Mouse (Mus musculus): ENCODE measurements around the gene B4galt3. TPM values are rescaled to one million over a fixed set of nuclear protein-coding genes. Genes with fewer than 3 reads are reported as not detected.

B4galt3 gene
- 21.9 and 23.5 TPM in 2 replicates for polyA plus RNA-seq (2015; fragmentation: Nextera tagmentation; extraction: Ambion mirVana)

DNA sequence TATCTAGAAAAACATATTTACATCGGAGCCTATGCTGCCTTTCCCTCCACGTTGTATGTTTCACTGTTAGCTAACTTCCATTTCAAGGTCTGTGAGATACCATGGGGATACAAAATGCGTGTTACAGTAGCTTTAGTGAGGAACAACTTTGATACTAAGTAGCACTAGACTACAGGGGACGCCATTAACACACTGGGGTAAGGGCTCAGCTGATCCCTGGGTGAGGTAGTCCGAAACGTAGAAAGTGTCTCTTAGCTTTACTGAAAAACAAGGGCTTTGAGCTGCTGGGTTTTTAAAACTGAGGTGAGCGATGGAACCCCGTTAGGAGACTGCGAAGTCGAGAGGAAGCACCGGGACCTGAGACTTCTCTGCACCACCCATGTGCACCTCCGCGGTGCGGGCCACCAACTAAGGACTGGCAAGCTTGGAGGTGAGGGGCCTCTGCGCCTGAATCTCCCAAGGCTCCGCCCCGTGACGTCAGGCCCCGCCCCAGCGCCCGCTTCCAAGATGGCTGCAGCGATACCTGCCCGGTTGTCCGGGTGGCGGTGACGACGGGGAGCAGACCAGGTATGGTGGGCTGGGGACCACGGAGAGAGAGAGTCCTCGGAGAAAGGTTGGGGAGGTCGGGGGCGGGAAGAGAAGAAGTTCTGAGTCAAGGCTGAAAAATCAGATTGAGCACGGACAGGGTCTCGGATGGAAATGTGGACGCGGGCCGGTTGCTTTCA, at the start of gene B4galt3:
Gene B4galt3 (plus strand): TSS at position 481 of the 725 bp plus-strand sequence.
- H3K9ac ChIP-seq, result peak within 1 kb of the TSS; percentile 77
- peak within 1 kb of the TSS; percentile 88 for H3K4me2 ChIP-seq
- peak within 1 kb of the TSS; percentile 82 for H3K4me3 ChIP-seq (replicated peaks)
- H3K9me3 ChIP-seq (replicated peaks), result no peaks in the 10 kb centered on the region
- H3K36me3 ChIP-seq (replicated peaks), result peaks cover 35% of the 10 kb centered on the region
- WGBS (ENCODE audit: insufficient replicate concordance), result 4% methylated on average over 36 of the region's 36 CpGs
- peak within 1 kb of the TSS; percentile 87 for H3K27ac ChIP-seq (replicated peaks)
- peak; percentile 92 for ATAC-seq (ENCODE audit: insufficient read depth)
- H3K27me3 ChIP-seq, result no peaks in the 10 kb centered on the region
- H3K4me1 ChIP-seq (replicated peaks), result peaks cover 53% of the 10 kb centered on the region

DNA sequence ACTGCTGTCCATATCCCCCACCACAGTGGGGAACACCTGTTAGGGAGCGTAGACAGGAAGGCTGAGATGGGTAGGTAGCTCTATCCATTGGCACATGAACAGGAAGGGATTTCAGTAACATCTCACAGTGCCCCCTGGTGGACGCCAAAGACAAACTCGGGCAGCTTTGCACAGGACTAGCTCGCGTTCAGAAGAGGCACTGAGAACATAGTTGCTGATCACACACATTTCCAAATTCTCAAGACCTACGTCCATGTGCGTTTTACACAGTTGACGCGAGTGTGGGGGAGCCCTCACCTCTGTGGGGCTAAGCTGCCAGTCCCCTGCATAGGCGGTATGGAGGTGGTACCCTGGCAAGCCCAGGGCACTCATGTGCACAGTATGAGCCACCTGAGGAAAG, 49.3 kb upstream of the B4galt3 start:
- H3K27ac ChIP-seq (replicated peaks), result peak overlapping the region; percentile 61
- H3K9ac ChIP-seq, result peak overlapping the region; percentile 52; the same call in 1 of the 2 replicates
- no peak for ATAC-seq (ENCODE audit: insufficient read depth)

DNA sequence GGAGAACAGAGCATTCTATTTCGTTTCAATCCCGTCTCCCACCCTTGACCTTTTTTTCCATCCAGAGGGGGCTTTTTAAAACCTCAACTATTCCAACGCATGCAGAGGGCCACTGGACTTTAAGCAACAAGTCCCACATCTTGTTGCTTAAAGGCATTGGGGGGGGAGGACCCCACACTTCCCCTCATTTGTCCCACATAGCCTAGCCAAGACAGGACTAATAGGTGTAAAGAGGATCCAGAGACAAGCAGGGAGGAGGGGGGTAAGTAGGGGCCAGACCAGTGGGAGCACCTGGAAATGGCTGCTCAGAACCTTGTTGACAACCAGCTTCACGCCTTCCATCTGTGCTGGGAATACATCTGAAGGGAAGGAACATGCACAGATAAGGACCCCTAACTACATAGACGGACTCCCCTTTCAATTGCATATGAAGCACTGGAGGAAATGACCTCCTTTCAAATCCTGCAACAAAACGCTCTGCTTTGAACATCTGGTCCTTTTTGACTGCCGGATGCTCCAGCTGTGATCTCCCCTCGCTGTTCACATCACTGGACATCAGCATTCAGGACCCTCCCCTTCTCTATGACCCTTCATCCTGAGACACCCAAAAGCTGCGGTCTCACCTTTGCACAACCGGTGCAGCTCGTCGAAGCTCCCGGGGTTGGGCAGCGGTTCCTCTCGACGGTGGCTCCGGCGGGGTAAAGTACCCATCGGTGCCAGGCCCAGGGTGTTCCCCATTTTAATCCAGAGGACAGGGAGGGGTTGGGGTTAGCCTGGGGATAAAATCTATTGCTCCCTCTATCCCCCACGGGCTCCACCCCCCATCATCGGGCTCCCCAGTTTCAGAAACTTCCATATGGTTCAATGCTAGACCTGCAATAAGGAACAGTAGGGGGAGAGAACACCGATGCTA, 48.6 kb upstream of the B4galt3 start:
- H3K27me3 ChIP-seq, result no peaks in the 10 kb centered on the region
- H3K9ac ChIP-seq, result peak overlapping the region; percentile 52
- peak overlapping the region; percentile 61 for H3K27ac ChIP-seq (replicated peaks)
- peak overlapping the region; percentile 90 for H3K4me2 ChIP-seq
- peaks cover 28% of the 10 kb centered on the region for H3K4me1 ChIP-seq (replicated peaks)
- H3K9me3 ChIP-seq (replicated peaks), result no peaks in the 10 kb centered on the region
- peaks cover 26% of the 10 kb centered on the region for H3K36me3 ChIP-seq (replicated peaks)
- no peak for ATAC-seq (ENCODE audit: insufficient read depth)
- peak overlapping the region; percentile 69 for H3K4me3 ChIP-seq (replicated peaks)
- 6% methylated on average over 22 of the region's 22 CpGs for WGBS (ENCODE audit: insufficient replicate concordance)

More for the DNA sequence above, 49.3 kb upstream of the B4galt3 start:
- Histone ChIP-seq H3K4me2 (peak overlapping the region; percentile 90), H3K36me3 (replicated peaks) (peaks cover 26% of the 10 kb centered on the region), H3K9me3 (replicated peaks) (no peaks in the 10 kb centered on the region), H3K4me3 (replicated peaks) (peak overlapping the region; percentile 69), H3K4me1 (replicated peaks) (peaks cover 34% of the 10 kb centered on the region), H3K27me3 (no peaks in the 10 kb centered on the region)
- 8% methylated on average over 10 of the region's 10 CpGs for WGBS (ENCODE audit: insufficient replicate concordance)

DNA sequence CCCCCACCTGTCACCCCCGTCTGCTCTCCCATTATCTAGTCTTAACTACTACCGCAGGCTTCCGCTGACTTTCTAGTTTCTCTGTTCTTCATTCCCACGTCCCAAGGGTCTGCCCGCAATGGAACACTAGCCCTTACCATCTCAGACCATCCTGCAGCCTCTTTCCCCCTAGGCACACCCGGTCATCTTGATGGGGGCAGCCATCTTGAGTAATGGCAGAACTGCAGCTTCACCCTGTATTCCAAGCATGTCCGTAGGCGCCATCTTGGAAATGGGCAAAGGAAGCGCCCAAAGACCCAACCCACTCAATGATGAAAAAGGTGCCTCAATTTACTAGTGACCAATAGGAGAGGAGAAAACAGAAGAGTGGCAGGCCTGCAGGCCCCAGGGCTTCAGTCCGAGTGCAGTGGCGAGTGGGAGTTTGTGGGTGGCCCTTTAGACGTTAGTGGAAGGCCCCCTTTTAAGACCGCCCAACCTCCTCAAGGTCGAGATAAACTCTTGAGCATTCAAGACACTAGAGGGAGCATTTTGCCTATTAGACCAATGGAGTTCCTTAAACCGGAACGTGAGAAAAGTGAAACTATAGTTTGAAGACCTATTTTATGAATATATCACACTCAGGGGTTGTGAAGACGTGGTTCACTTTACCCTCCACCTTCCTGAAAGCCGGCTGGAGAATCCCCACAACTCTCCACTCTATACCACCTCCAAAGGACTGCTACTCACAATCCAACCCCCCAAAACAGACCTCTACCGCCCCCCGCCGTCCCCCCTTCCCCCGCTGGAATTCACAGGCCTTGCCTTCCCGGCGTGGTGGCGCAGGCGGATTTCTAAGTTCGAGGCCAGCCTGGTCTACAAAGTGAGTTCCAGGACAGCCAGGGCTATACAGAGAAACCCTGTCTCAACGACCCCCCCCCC, 47.6 kb upstream of the B4galt3 start, which contains the start of gene Tomm40l:
Gene Tomm40l (minus strand): TSS at position 277 of the 918 bp plus-strand sequence.
- H3K4me2 ChIP-seq, result peak within 1 kb of the TSS; percentile 90
- H3K4me1 ChIP-seq (replicated peaks), result peaks cover 25% of the 10 kb centered on the region
- no peaks in the 10 kb centered on the region for H3K27me3 ChIP-seq
- no peaks in the 10 kb centered on the region for H3K9me3 ChIP-seq (replicated peaks)
- peaks cover 26% of the 10 kb centered on the region for H3K36me3 ChIP-seq (replicated peaks)
- H3K27ac ChIP-seq (replicated peaks), result peak within 1 kb of the TSS; percentile 87
- ATAC-seq (ENCODE audit: insufficient read depth), result peak; percentile 93
- WGBS (ENCODE audit: insufficient replicate concordance), result 2% methylated on average over 28 of the region's 28 CpGs
- H3K9ac ChIP-seq, result peak within 1 kb of the TSS; percentile 59
- peak within 1 kb of the TSS; percentile 69 for H3K4me3 ChIP-seq (replicated peaks)

DNA sequence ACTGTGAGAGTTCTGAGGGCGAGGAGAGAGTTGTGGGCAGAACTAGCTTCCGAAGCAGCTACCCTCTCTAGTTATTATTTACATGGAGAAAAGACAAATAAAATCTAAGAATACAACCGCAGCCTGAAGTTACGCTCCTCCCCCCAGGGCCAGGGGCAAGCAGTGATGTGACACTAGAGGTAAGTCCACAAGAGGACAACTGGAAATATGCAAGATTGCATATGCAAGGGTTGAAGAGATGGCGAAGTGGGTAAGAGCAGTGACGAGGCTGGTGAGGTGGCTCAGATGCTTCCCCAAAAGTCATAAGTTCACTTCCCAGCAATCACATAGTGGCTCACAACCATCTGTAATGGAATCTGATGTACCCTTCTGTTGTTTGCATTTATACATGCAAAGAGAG, 47.0 kb upstream of the B4galt3 start:
- WGBS (ENCODE audit: insufficient replicate concordance), result 54% methylated on average over 6 of the region's 6 CpGs
- no peak for ATAC-seq (ENCODE audit: insufficient read depth)
- Histone ChIP-seq H3K4me2 (peak overlapping the region; percentile 90), H3K9ac (peak overlapping the region; percentile 59), H3K27ac (replicated peaks) (peak overlapping the region; percentile 87), H3K4me3 (replicated peaks) (peak overlapping the region; percentile 69), H3K9me3 (replicated peaks) (no peaks in the 10 kb centered on the region), H3K4me1 (replicated peaks) (peaks cover 25% of the 10 kb centered on the region), H3K27me3 (no peaks in the 10 kb centered on the region), H3K36me3 (replicated peaks) (peaks cover 21% of the 10 kb centered on the region)

DNA sequence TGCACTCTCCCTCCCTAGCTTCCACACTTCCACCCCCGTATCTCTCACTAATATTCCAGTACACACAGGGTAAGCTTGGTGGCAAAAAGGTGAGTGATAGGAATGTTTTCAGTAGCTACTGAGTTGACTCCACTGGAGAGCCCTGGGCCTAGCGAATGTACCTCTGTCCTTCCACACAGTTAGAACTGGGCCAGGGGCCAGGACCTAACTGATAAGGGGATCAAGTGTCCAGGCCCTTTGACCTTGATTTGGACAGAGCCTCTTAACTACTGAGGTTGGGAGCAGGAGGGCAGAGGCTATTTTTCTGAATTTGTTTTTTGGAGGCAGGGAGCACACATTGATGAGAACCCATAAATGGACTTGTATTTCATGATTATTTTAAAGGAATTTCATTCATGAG, 46.3 kb upstream of the B4galt3 start:
- no peaks in the 10 kb centered on the region for H3K9me3 ChIP-seq (replicated peaks)
- peaks cover 17% of the 10 kb centered on the region for H3K36me3 ChIP-seq (replicated peaks)
- WGBS (ENCODE audit: insufficient replicate concordance), result 79% methylated on average over 2 of the region's 2 CpGs
- H3K4me2 ChIP-seq, result no peak overlapping the region; the same call in 1 of the 2 replicates
- peak overlapping the region; percentile 87 for H3K27ac ChIP-seq (replicated peaks)
- H3K9ac ChIP-seq, result no peak overlapping the region
- peaks cover 25% of the 10 kb centered on the region for H3K4me1 ChIP-seq (replicated peaks)
- H3K27me3 ChIP-seq, result no peaks in the 10 kb centered on the region
- ATAC-seq (ENCODE audit: insufficient read depth), result peak; percentile 21
- no peak overlapping the region for H3K4me3 ChIP-seq (replicated peaks)

DNA sequence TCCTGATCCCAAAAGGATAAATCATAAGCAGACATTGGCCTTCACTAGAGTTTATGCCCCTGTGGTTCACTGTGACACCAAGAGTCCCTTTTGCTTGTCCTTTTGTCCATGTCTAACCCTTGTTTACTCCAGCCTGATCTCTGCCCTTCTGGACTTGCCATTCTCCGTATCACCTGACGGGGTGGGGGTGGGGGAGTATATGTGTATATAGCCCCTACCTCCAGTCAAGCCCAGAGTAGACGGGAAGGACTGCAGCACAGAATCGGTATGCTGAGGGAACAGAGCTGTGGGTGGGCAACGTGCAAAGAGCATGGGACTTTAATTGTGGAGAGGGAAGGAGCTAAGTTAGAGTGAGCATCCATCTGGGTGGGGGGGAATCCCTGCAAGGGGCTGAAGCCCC, 45.3 kb upstream of the B4galt3 start, which contains the start of gene Apoa2:
Gene Apoa2 (plus strand): TSS at position 198 of the 400 bp plus-strand sequence.
- H3K27ac ChIP-seq (replicated peaks), result peak within 1 kb of the TSS; percentile 87
- no peaks in the 10 kb centered on the region for H3K9me3 ChIP-seq (replicated peaks)
- H3K4me2 ChIP-seq, result peak within 1 kb of the TSS; percentile 44
- peak within 1 kb of the TSS; percentile 44 for H3K4me3 ChIP-seq (replicated peaks)
- 0 out of 2 replicates have a peak within 1 kb of the TSS, but pooled peaks have one; percentile 25 for H3K9ac ChIP-seq
- ATAC-seq (ENCODE audit: insufficient read depth), result 0 out of 2 replicates have a peak, but pooled peaks have one; percentile 4
- peaks cover 25% of the 10 kb centered on the region for H3K4me1 ChIP-seq (replicated peaks)
- WGBS (ENCODE audit: insufficient replicate concordance), result 64% methylated on average over 5 of the region's 5 CpGs
- no peaks in the 10 kb centered on the region for H3K27me3 ChIP-seq
- H3K36me3 ChIP-seq (replicated peaks), result 0 out of 2 replicates have a peak, but pooled peaks cover 7% of the 10 kb centered on the region

DNA sequence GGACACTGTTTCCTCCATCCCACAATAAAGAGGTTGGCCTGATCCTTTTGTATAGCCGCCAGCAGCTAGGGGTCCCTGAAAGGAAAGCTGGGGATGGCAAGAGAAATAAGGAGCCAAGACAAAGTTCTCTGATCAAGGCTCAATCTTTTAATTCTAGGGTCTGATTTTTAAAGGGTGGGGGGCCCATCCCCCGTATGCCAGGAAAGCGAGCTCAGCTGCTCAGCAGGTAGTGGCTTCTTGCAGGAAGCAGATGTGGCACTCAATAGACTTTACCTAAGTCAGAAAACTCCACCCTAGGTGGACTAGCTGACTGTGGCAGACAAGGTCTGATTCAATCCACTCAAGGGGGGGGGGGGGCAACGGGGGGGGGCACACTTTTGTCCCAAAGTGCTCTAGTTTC, 43.3 kb upstream of the B4galt3 start:
- Histone ChIP-seq H3K36me3 (replicated peaks) (no peaks in the 10 kb centered on the region), H3K27me3 (no peaks in the 10 kb centered on the region), H3K4me2 (peak overlapping the region; percentile 41), H3K4me3 (replicated peaks) (peak overlapping the region; percentile 44), H3K9me3 (replicated peaks) (no peaks in the 10 kb centered on the region), H3K4me1 (replicated peaks) (peaks cover 12% of the 10 kb centered on the region), H3K27ac (replicated peaks) (no peak overlapping the region; the same call in 1 of the 2 replicates), H3K9ac (peak overlapping the region; percentile 25; the same call in 1 of the 2 replicates)
- ATAC-seq (ENCODE audit: insufficient read depth), result no peak
- whole genome bisulfite sequencing (ENCODE audit: insufficient replicate concordance), result 43% methylated on average over 4 of the region's 4 CpGs

DNA sequence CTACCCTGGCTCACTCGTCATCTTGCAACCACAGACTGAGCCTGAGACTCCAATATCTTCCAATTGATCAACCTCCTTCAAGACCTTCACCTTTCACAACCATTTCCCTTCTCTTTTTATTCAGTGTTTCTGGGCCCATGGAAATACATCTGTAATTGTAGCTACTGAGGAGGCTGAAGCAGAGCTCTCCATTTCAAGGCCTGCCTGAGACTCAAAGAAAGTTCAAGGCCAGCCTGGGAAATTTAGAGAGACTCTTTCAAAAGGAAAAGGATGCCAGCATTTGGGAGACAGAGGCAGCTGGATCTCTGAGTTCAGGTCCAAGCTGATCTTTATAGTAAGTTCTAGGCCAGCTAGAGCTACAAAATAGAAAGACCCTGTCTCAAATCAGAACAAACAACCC, 42.2 kb upstream of the B4galt3 start:
- H3K27me3 ChIP-seq, result no peaks in the 10 kb centered on the region
- WGBS (ENCODE audit: insufficient replicate concordance), result 19% methylated on average over 1 of the region's 1 CpGs
- no peak overlapping the region for H3K9ac ChIP-seq
- no peaks in the 10 kb centered on the region for H3K9me3 ChIP-seq (replicated peaks)
- peaks cover 16% of the 10 kb centered on the region for H3K4me1 ChIP-seq (replicated peaks)
- H3K27ac ChIP-seq (replicated peaks), result no peak overlapping the region
- no peak overlapping the region for H3K4me2 ChIP-seq
- no peak for ATAC-seq (ENCODE audit: insufficient read depth)
- no peak overlapping the region for H3K4me3 ChIP-seq (replicated peaks)
- H3K36me3 ChIP-seq (replicated peaks), result no peaks in the 10 kb centered on the region

DNA sequence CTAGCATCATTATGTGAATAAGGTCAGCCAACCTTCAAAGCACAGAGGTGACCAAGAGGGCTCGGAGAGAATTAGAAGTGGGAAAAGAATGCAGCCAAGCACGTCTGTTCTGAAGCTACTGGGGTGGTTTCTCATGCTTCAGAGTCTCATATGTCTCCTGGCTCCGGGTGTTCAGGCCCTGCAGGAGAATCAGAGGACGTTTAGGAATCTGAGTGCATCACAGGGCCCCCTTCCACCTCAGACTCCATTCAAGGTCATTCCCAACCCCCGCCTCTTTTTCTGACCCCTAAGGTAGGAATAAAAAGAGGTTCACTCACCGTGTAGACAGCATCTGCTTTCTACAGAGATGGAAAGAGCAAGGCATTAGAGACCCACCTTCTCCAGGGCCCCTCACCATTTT, 40.4 kb upstream of the B4galt3 start:
- ATAC-seq (ENCODE audit: insufficient read depth), result no peak
- Histone ChIP-seq H3K4me2 (no peak overlapping the region), H3K4me3 (replicated peaks) (no peak overlapping the region), H3K27ac (replicated peaks) (no peak overlapping the region), H3K36me3 (replicated peaks) (peaks cover 11% of the 10 kb centered on the region), H3K9me3 (replicated peaks) (no peaks in the 10 kb centered on the region), H3K27me3 (no peaks in the 10 kb centered on the region), H3K9ac (no peak overlapping the region), H3K4me1 (replicated peaks) (peaks cover 30% of the 10 kb centered on the region)
- 64% methylated on average over 6 of the region's 6 CpGs for WGBS (ENCODE audit: insufficient replicate concordance)

Data from liver, embryonic 15.5 days (tissue).